Mouse (Mus musculus): ENCODE data around the gene Vkorc1l1. TPM values are rescaled to one million over a fixed set of nuclear protein-coding genes. Genes with fewer than 3 reads are reported as not detected.
"Not testable (repeated sequence)": the region's sequence is repeated elsewhere in the genome, so short reads cannot be mapped to it uniquely, and the experiment has no call there.

The Vkorc1l1 gene
- total and polyA plus RNA-seq, 2 experiments from 2014 or later, result 22.8 to 87.1 TPM

GRCm38 (mm10) chr5:129909147-129909546, 32.6 kb upstream of the Vkorc1l1 start:
- Histone ChIP-seq H3K9ac (replicated peaks; ENCODE audit: low read length, poor library complexity, severe bottlenecking) (peak overlapping the region; percentile 91), H3K4me3 (ENCODE audit: low read depth, low read length) (peak overlapping the region; percentile 62), H3K9me3 (ENCODE audit: low read length) (no peaks in the 10 kb centered on the region), H3K27ac (ENCODE audit: low read depth, low read length) (peak overlapping the region; percentile 91), H3K36me3 (ENCODE audit: insufficient read depth, low read length) (no peaks in the 10 kb centered on the region), H3K4me2 (ENCODE audit: low read depth, low read length, poor library complexity, severe bottlenecking) (peak overlapping the region; percentile 82), H3K27me3 (ENCODE audit: insufficient read depth, low read length) (no peaks in the 10 kb centered on the region), H3K4me1 (ENCODE audit: insufficient read depth, low read length) (peaks cover 3% of the 10 kb centered on the region; the same call in 1 of the 2 replicates)
- no peak for TF ChIP-seq CTCF (IDR thresholded peaks at IDR 0.05)
- WGBS, result 73% methylated on average over 9 of the region's 9 CpGs
- DNase-seq (ENCODE audit: low spot score) (no peak), ATAC-seq (ENCODE audit: low FRiP score) (no peak)

DNA sequence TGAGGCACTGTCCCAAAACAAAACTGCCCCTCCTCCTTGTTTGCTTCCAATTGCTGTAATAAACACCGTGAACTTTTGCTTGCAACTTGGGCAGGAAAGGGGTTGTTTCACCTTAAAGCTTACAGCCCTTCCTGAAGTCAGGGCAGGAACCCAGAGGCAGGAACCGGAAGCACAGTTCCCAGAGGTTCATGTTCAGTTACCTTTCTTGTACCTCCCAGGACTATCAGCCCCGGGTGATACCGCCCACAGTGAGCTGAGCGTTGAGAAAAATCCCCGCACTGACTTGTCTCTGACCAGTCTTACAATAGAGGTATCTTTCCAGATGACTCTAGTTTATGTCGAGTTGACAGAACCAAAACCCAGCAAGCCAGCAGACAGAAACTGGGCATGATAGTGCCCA, 32.2 kb upstream of the Vkorc1l1 start:
- H3K27me3 ChIP-seq (ENCODE audit: insufficient read depth, low read length), result no peaks in the 10 kb centered on the region
- no peaks in the 10 kb centered on the region for H3K36me3 ChIP-seq (ENCODE audit: insufficient read depth, low read length)
- ATAC-seq (ENCODE audit: low FRiP score) (no peak), DNase-seq (ENCODE audit: low spot score) (no peak)
- no peak overlapping the region for H3K27ac ChIP-seq (ENCODE audit: low read depth, low read length)
- no peak overlapping the region for H3K9ac ChIP-seq (replicated peaks; ENCODE audit: low read length, poor library complexity, severe bottlenecking)
- H3K4me1 ChIP-seq (ENCODE audit: insufficient read depth, low read length), result peaks cover 3% of the 10 kb centered on the region; the same call in 1 of the 2 replicates
- no peak overlapping the region for H3K4me3 ChIP-seq (ENCODE audit: low read depth, low read length)
- no peak overlapping the region for H3K4me2 ChIP-seq (ENCODE audit: low read depth, low read length, poor library complexity, severe bottlenecking)
- WGBS, result 85% methylated on average over 7 of the region's 7 CpGs
- TF ChIP-seq CTCF (IDR thresholded peaks at IDR 0.05), result no peak
- H3K9me3 ChIP-seq (ENCODE audit: low read length), result no peaks in the 10 kb centered on the region

DNA sequence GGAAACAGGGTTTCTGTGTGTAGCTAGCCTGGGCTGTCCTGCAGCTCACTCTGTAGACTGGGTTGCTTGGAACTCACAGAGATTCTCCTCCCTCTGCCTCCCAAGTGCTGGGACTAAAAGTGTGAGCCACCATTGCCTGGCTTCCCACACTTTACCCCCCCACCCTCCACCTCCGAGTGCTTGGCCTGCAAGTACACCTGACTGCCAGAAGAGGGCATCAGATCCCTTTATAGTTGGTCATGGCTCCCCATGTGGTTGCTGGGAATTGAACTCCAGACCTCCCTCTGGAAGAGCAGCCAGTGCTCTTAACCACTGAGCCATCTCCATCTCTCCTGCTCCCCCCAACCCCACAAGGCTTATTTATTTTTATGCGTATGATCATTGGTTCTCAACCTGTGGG, 27.7 kb upstream of the Vkorc1l1 start:
- no peak for DNase-seq (ENCODE audit: low spot score)
- H3K27me3 ChIP-seq (ENCODE audit: insufficient read depth, low read length), result no peaks in the 10 kb centered on the region
- 21% methylated on average over 2 of the region's 2 CpGs for WGBS

GRCm38 (mm10) chr5:129915491-129915890, 26.3 kb upstream of the Vkorc1l1 start:
- ATAC-seq (ENCODE audit: low FRiP score); H3K36me3 ChIP-seq (ENCODE audit: insufficient read depth, low read length); H3K4me1 ChIP-seq (ENCODE audit: insufficient read depth, low read length); H3K4me2 ChIP-seq (ENCODE audit: low read depth, low read length, poor library complexity, severe bottlenecking); H3K9me3 ChIP-seq (ENCODE audit: low read length); DNase-seq (ENCODE audit: low spot score); H3K9ac ChIP-seq (replicated peaks; ENCODE audit: low read length, poor library complexity, severe bottlenecking); H3K4me3 ChIP-seq (ENCODE audit: low read depth, low read length); H3K27me3 ChIP-seq (ENCODE audit: insufficient read depth, low read length); H3K27ac ChIP-seq (ENCODE audit: low read depth, low read length): not testable (repeated sequence)
- WGBS, result 87% methylated on average over 11 of the region's 11 CpGs

More for the DNA sequence above, 27.7 kb upstream of the Vkorc1l1 start:
- Histone ChIP-seq H3K36me3 (ENCODE audit: insufficient read depth, low read length) (no peaks in the 10 kb centered on the region), H3K4me1 (ENCODE audit: insufficient read depth, low read length) (peaks cover 3% of the 10 kb centered on the region; the same call in 1 of the 2 replicates), H3K9ac (replicated peaks; ENCODE audit: low read length, poor library complexity, severe bottlenecking) (no peak overlapping the region), H3K4me3 (ENCODE audit: low read depth, low read length) (no peak overlapping the region), H3K9me3 (ENCODE audit: low read length) (no peaks in the 10 kb centered on the region), H3K4me2 (ENCODE audit: low read depth, low read length, poor library complexity, severe bottlenecking) (no peak overlapping the region), H3K27ac (ENCODE audit: low read depth, low read length) (no peak overlapping the region)
- peak; percentile 60 for TF ChIP-seq CTCF (IDR thresholded peaks at IDR 0.05)
- ATAC-seq (ENCODE audit: low FRiP score), result no peak

GRCm38 (mm10) chr5:129918065-129918651, 23.6 kb upstream of the Vkorc1l1 start:
- no peaks in the 10 kb centered on the region for H3K4me1 ChIP-seq (ENCODE audit: insufficient read depth, low read length)
- no peaks in the 10 kb centered on the region for H3K9me3 ChIP-seq (ENCODE audit: low read length)
- WGBS, result 89% methylated on average over 24 of the region's 24 CpGs
- DNase-seq (ENCODE audit: low spot score), result no peak
- H3K4me2 ChIP-seq (ENCODE audit: low read depth, low read length, poor library complexity, severe bottlenecking), result no peak overlapping the region
- TF ChIP-seq CTCF (IDR thresholded peaks at IDR 0.05), result no peak
- H3K9ac ChIP-seq (replicated peaks; ENCODE audit: low read length, poor library complexity, severe bottlenecking), result no peak overlapping the region
- no peak overlapping the region for H3K4me3 ChIP-seq (ENCODE audit: low read depth, low read length)
- no peaks in the 10 kb centered on the region for H3K27me3 ChIP-seq (ENCODE audit: insufficient read depth, low read length)
- ATAC-seq (ENCODE audit: low FRiP score), result no peak
- no peaks in the 10 kb centered on the region for H3K36me3 ChIP-seq (ENCODE audit: insufficient read depth, low read length)
- no peak overlapping the region for H3K27ac ChIP-seq (ENCODE audit: low read depth, low read length)

DNA sequence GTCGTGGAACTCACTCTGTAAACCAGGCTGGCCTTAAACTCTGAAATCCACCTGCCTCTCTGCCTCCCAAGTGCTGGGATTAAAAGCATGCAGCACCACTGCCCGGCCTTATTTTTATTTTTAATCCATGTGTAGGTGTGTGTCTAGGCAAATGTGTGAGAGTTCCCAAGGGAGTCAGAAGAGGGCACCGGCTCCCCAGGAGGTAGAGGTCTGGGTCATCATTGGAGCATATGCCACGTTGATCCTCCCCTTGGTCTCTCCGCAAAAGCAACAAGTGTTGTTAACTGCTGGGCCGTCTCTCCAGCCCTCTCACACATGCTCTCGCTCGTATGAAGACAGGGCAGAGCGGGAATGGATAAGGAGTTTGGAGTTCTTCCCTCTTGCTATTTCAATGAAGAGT, 23.0 kb upstream of the Vkorc1l1 start:
- WGBS, result 83% methylated on average over 9 of the region's 9 CpGs
- no peaks in the 10 kb centered on the region for H3K27me3 ChIP-seq (ENCODE audit: insufficient read depth, low read length)
- ATAC-seq (ENCODE audit: low FRiP score), result no peak
- no peak overlapping the region for H3K4me3 ChIP-seq (ENCODE audit: low read depth, low read length)
- DNase-seq (ENCODE audit: low spot score), result no peak
- no peak overlapping the region for H3K9ac ChIP-seq (replicated peaks; ENCODE audit: low read length, poor library complexity, severe bottlenecking)
- TF ChIP-seq CTCF (IDR thresholded peaks at IDR 0.05), result no peak
- no peaks in the 10 kb centered on the region for H3K4me1 ChIP-seq (ENCODE audit: insufficient read depth, low read length)
- H3K9me3 ChIP-seq (ENCODE audit: low read length), result no peaks in the 10 kb centered on the region
- H3K36me3 ChIP-seq (ENCODE audit: insufficient read depth, low read length), result no peaks in the 10 kb centered on the region
- H3K4me2 ChIP-seq (ENCODE audit: low read depth, low read length, poor library complexity, severe bottlenecking), result no peak overlapping the region
- H3K27ac ChIP-seq (ENCODE audit: low read depth, low read length), result no peak overlapping the region

Measured in midbrain, postnatal 0 days (tissue).